Mouse (Mus musculus): Measurements from ENCODE around the gene Kdm1a. TPM values are rescaled to one million over a fixed set of nuclear protein-coding genes. Genes with fewer than 3 reads are reported as not detected.

The Kdm1a gene
- polyA plus RNA-seq (2014; fragmentation: Illumina TruSeq; extraction: RNeasy Lipid Tissue Mini Kit (QIAGEN cat#74804); ENCODE audit: low read depth, low replicate concordance) = 19.8 TPM

DNA sequence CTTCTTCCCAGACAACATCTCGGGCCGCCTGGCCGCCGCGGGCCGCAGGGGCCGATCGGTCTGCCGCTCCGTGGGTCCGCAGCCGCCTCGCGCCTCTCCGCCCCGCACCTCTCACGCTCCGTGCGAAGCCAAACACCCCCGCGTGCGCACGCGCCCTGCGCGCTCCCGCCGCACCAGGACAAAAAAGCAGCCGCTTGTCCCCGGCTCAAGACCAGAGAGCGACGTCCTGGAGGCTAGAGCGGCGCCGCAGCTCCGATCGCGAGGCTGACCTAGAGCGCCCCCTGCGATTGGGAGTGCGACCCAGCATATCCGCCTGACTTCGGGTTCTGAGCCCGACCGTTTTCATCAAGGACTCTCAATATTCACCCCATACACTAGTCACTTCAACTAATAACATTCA, at the start of gene Kdm1a:
Gene Kdm1a (minus strand): TSS at position 156 of the 400 bp plus-strand sequence.

DNA sequence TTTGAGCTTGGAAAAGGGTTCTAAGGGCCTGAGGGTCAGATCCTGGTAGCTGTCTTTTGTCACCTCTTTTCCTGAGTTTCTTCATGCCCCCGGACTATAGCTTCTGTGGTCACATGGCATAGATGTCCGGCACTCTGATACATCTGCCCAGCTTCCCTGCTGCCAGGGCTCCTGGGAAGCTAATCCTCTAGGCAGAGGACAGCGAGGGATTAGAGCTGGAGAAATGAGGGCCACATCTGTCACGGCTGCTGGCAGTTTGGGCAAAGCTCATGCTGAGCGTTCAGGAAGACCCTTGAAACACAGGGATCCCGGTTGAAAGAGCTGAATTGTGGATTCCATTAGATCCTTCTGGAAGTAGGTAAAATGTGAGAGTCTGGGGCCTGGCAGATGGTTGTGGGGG, 19.9 kb upstream of the Kdm1a start, which contains the start of gene Lactbl1:
Gene Lactbl1 (plus strand): TSS at position 234 of the 400 bp plus-strand sequence.

DNA sequence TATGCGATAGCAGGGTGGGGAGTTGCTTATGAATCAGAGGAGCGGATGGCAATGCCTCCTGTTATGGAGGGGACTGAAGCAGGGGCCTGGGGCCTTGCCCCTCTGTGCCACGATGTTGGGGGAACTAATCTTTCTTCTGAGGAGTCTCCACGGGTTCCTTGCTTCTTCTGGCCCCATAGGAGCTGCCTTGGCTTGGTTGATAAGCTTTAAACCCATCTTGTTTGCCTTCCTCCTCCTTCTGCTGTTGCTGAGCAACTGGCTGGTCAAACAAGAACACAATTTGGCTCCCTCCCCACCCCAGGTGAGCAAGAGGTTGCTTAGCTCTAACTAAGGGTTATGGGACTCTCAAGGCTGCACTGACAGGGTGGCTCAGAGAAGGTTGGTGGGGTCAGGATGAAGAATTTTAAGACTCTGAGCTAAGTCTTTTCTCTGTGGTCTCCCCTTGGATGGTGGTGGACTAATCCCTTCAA, 7.9 kb upstream of the Kdm1a start, which contains the start of gene Tex46:
Gene Tex46 (plus strand): TSS at position 51 of the 470 bp plus-strand sequence.

Other genes starting within 250 kb of the Kdm1a start
- not detected for gene Htr1d, start 179.2 kb downstream of the Kdm1a start, polyA plus RNA-seq (2014; fragmentation: Illumina TruSeq; extraction: RNeasy Lipid Tissue Mini Kit (QIAGEN cat#74804); ENCODE audit: low read depth, low replicate concordance)
- not detected for gene 6030445D17Rik, start 140.5 kb downstream of the Kdm1a start, polyA plus RNA-seq (2014; fragmentation: Illumina TruSeq; extraction: RNeasy Lipid Tissue Mini Kit (QIAGEN cat#74804); ENCODE audit: low read depth, low replicate concordance)
- 7.8 TPM for gene Luzp1, start 133.0 kb downstream of the Kdm1a start, polyA plus RNA-seq (2014; fragmentation: Illumina TruSeq; extraction: RNeasy Lipid Tissue Mini Kit (QIAGEN cat#74804); ENCODE audit: low read depth, low replicate concordance)
- not detected for gene Tex46, start 7.7 kb upstream of the Kdm1a start, polyA plus RNA-seq (2014; fragmentation: Illumina TruSeq; extraction: RNeasy Lipid Tissue Mini Kit (QIAGEN cat#74804); ENCODE audit: low read depth, low replicate concordance)
- not detected for gene Lactbl1, start 19.9 kb upstream of the Kdm1a start, polyA plus RNA-seq (2014; fragmentation: Illumina TruSeq; extraction: RNeasy Lipid Tissue Mini Kit (QIAGEN cat#74804); ENCODE audit: low read depth, low replicate concordance)
- not detected for gene Ephb2, start 233.3 kb upstream of the Kdm1a start, polyA plus RNA-seq (2014; fragmentation: Illumina TruSeq; extraction: RNeasy Lipid Tissue Mini Kit (QIAGEN cat#74804); ENCODE audit: low read depth, low replicate concordance)